Mouse (Mus musculus): ENCODE data around the gene Pter. TPM values are rescaled to one million over a fixed set of nuclear protein-coding genes. Genes with fewer than 3 reads are reported as not detected.

Gene Pter
- polyA plus RNA-seq, 1 experiment, result 0.07 TPM

DNA sequence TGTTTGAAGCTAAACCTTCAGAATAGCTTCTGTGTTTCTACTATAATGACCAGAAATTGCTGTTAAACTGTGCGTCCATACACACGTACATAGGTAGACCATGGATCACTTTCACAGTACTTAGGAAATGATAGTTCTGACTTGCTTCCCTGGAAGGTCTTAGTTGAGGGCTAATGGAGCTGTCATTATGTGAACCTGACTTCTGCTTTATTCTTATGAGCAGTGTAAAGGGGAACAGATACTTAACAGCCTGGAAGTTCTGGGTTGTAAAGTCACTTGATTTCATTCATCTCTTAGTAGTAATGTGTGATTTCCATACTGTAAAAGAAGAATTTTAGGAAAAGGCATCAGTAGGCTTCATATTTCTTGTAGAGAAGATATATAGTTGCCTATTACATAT, 10.1 kb downstream of the Pter start:
- H3K4me3 ChIP-seq (replicated peaks), result no peak overlapping the region
- no peaks in the 10 kb centered on the region for H3K4me1 ChIP-seq (ENCODE audit: control insufficient read depth)
- no peak for TF ChIP-seq GATA1 (IDR thresholded peaks at IDR 0.05; ENCODE audit: low read length)
- TF ChIP-seq TAL1 (IDR thresholded peaks at IDR 0.05; ENCODE audit: low read length), result no peak
- no peaks in the 10 kb centered on the region for H3K9me3 ChIP-seq (ENCODE audit: control insufficient read depth, low read length)
- no peaks in the 10 kb centered on the region for H3K27me3 ChIP-seq (ENCODE audit: control insufficient read depth)
- peaks cover 2% of the 10 kb centered on the region; the same call in 1 of the 2 replicates for H3K36me3 ChIP-seq (ENCODE audit: control insufficient read depth)

DNA sequence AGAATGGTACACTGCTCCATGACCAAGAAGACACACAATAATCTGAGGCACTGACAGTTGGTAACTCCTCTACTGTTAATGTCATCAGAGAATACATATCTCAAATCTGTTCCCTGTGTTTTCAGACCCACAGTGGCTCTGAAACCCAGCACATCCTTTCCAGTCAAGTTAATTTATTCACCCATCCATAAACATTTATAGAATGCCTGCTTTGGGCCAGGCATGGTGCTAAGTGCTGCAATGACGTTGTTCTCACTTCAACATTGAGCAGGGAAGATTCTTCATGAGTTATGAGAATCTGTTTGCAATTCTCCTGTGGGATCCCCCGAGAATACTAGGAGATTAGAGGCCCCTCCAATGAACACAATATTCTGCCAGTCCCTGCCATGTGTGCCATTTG, 11.4 kb downstream of the Pter start:
- no peak for TF ChIP-seq TAL1 (IDR thresholded peaks at IDR 0.05; ENCODE audit: low read length)
- no peak for TF ChIP-seq GATA1 (IDR thresholded peaks at IDR 0.05; ENCODE audit: low read length)
- Histone ChIP-seq H3K4me3 (replicated peaks) (no peak overlapping the region), H3K27me3 (ENCODE audit: control insufficient read depth) (no peaks in the 10 kb centered on the region), H3K4me1 (ENCODE audit: control insufficient read depth) (no peaks in the 10 kb centered on the region), H3K9me3 (ENCODE audit: control insufficient read depth, low read length) (no peaks in the 10 kb centered on the region), H3K36me3 (ENCODE audit: control insufficient read depth) (peaks cover 2% of the 10 kb centered on the region; the same call in 1 of the 2 replicates)

DNA sequence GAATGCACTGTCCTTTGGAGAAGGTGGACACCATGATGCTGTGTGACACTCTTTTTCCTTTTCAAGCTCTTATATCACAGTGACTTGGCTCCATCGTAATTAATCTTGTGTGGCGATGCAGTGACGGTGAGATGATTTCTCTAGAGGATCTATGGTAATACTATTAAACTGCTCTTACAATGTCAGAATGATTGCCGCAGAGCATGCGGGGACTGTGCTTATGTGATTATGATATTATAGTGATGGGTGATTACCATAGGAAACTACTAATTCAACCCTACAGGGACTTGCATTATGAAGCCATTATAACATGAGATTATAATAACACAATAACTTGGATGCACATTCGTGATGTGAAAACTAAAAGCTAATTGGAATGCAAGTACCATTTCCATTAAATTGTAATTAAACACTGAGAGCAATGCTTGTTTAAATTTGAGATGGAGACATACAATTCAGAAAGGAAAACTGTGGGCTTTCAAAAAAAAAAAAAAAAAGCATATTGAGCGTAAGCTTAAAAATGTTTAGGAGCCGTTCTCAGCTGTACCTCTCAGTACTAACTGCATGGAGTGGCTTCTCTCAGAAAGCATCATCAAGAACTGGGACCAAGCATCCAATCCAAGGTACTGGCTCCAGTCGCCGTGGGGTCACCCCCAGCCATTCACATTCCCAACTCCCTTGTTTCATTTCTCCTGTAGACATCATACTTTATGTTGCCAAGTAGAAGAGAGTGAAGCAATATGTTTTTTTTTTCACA, 13.8 kb downstream of the Pter start:
- Histone ChIP-seq H3K9me3 (ENCODE audit: control insufficient read depth, low read length) (no peaks in the 10 kb centered on the region), H3K4me1 (ENCODE audit: control insufficient read depth) (no peaks in the 10 kb centered on the region), H3K36me3 (ENCODE audit: control insufficient read depth) (no peaks in the 10 kb centered on the region; the same call in 1 of the 2 replicates), H3K27me3 (ENCODE audit: control insufficient read depth) (no peaks in the 10 kb centered on the region), H3K4me3 (replicated peaks) (no peak overlapping the region)
- no peak for TF ChIP-seq TAL1 (IDR thresholded peaks at IDR 0.05; ENCODE audit: low read length)
- no peak for TF ChIP-seq GATA1 (IDR thresholded peaks at IDR 0.05; ENCODE audit: low read length)

DNA sequence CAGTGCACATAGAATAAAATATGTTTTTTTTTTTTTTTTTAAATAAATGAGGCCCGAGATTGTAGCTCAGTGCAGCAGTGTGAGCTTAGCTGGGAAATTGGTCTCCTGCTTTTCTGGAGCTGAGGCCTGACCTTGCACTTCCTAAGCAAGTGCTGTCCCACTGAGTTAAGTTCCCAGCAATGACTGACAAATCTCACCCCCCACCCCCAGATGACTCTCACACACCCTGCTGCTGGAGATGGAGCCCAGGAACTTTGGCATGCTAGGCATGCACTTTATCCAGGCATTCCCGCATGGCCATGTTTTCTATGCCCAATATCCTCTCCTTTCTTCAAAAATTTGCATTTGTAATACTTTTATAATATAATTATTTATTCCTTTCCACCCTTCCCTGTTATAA, 14.8 kb downstream of the Pter start:
- no peak overlapping the region for H3K4me3 ChIP-seq (replicated peaks)
- no peaks in the 10 kb centered on the region; the same call in 1 of the 2 replicates for H3K36me3 ChIP-seq (ENCODE audit: control insufficient read depth)
- no peaks in the 10 kb centered on the region for H3K4me1 ChIP-seq (ENCODE audit: control insufficient read depth)
- no peaks in the 10 kb centered on the region for H3K27me3 ChIP-seq (ENCODE audit: control insufficient read depth)
- TF ChIP-seq GATA1 (IDR thresholded peaks at IDR 0.05; ENCODE audit: low read length) (no peak), TAL1 (IDR thresholded peaks at IDR 0.05; ENCODE audit: low read length) (no peak)
- H3K9me3 ChIP-seq (ENCODE audit: control insufficient read depth, low read length), result no peaks in the 10 kb centered on the region

DNA sequence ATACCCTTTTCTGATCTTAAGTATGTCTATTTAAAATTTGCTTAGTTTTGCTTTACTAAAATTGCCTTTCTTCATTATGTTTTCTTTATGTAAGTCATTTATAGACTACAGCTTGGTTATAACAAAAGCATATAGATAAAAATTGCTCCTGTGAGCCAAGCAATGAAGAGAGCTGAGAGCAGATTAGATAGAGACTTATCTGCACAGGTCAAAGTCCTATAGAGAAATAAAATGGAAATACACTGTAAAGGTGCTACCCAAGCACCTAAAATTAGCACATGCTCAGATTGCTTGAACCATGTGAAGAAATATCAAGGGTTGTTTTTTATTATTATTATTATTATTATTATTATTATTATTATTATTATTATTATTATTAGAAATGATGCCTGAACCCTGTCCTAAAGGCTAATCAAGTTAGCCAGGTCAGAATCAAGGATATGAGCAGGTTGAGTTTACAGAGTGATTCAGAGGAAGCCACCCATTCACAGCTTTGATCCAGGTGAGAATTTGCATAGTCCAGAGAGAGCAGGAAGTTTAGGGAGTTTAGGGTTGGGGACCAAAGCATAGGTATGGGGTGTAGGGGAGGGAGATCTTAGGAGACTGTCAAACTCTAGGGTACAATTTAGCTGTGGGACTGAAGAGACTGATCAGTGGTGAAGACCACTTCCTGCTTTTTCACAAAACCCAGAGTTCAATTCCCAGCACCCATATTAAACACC, 33.0 kb downstream of the Pter start:
- TF ChIP-seq TAL1 (IDR thresholded peaks at IDR 0.05; ENCODE audit: low read length) (no peak), GATA1 (IDR thresholded peaks at IDR 0.05; ENCODE audit: low read length) (no peak)
- Histone ChIP-seq H3K27me3 (ENCODE audit: control insufficient read depth) (no peaks in the 10 kb centered on the region), H3K4me3 (replicated peaks) (no peak overlapping the region), H3K36me3 (ENCODE audit: control insufficient read depth) (no peaks in the 10 kb centered on the region), H3K9me3 (ENCODE audit: control insufficient read depth, low read length) (no peaks in the 10 kb centered on the region; the same call in 1 of the 2 replicates), H3K4me1 (ENCODE audit: control insufficient read depth) (no peaks in the 10 kb centered on the region)

DNA sequence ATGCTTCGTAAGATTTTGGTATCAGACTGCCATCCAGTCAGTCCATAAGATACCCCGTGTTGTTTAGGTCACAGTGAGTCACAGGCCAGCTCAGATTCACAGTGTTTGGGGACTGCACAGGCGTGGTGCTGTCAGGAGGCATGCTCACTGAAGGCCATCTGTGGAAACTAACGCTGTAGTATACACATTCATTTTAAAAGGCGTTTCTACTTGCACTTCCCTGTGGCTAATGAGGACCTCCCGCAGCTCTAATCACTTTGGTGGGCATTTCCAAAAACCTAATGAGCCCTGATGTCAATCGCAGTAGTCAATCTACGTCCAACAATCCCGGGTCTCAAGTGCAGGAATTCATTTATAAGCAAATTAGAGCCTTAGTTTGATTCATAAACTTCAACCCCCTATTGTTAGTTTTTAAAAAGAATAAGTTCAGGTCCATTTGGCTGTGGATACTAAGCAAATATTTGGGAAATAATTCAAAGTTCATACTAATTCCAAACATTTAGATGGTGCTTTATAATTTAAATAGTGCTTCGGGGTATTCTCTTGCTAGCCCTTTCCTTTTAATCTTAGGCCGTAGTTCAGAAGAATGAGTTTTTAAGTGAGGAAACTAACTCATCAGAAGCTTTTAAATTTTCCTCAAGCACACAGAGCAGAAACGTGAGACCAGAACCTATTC, 46.3 kb downstream of the Pter start:
- Histone ChIP-seq H3K36me3 (ENCODE audit: control insufficient read depth) (no peaks in the 10 kb centered on the region), H3K9me3 (ENCODE audit: control insufficient read depth, low read length) (no peaks in the 10 kb centered on the region), H3K4me3 (replicated peaks) (no peak overlapping the region), H3K4me1 (ENCODE audit: control insufficient read depth) (no peaks in the 10 kb centered on the region), H3K27me3 (ENCODE audit: control insufficient read depth) (no peaks in the 10 kb centered on the region)
- TF ChIP-seq GATA1 (IDR thresholded peaks at IDR 0.05; ENCODE audit: low read length), result no peak
- no peak for TF ChIP-seq TAL1 (IDR thresholded peaks at IDR 0.05; ENCODE audit: low read length)

DNA sequence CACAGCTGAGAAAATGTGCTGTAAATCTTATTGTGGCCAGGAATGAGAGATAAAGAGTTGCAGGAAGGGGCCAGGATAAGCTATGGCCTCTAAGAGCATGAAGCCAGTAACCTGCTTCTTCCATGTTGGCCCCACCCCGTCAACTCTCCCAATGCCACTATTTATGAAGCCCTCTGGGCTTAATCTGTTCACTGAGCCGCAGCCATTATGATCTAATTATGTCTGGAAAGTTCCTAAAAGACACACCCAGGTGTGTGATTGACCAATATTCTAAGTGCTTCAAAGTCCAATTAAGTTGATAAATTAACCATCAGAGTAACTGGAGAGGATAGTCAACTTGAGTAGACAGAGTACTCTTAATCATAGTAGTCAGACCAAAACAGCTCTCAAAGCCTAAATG, 49.9 kb downstream of the Pter start:
- Histone ChIP-seq H3K9me3 (ENCODE audit: control insufficient read depth, low read length) (no peaks in the 10 kb centered on the region), H3K27me3 (ENCODE audit: control insufficient read depth) (no peaks in the 10 kb centered on the region)
- TF ChIP-seq GATA1 (IDR thresholded peaks at IDR 0.05; ENCODE audit: low read length), result no peak
- TF ChIP-seq TAL1 (IDR thresholded peaks at IDR 0.05; ENCODE audit: low read length), result no peak

DNA sequence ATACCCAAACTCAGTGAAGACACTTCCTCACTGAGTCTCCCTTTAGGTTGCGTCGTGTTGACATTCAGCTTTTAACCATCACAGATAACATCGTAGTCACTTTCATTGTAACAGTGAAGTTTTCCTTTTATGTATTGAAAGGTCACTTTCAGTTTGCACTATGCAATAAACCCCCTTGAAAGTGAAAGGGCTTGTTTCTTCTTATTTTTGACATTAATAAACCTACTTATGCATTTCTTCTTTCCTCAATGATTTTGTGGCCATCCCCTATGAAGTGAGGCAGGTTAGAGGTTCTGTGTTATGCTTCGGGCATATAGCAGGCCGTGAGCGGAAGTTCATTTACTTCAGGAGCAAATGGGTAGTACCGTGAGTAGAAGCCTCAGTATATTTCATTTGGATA, 53.5 kb downstream of the Pter start:
- no peak overlapping the region for H3K4me3 ChIP-seq (replicated peaks)
- no peaks in the 10 kb centered on the region for H3K27me3 ChIP-seq (ENCODE audit: control insufficient read depth)
- no peaks in the 10 kb centered on the region for H3K9me3 ChIP-seq (ENCODE audit: control insufficient read depth, low read length)
- H3K36me3 ChIP-seq (ENCODE audit: control insufficient read depth), result no peaks in the 10 kb centered on the region; the same call in 1 of the 2 replicates
- TF ChIP-seq GATA1 (IDR thresholded peaks at IDR 0.05; ENCODE audit: low read length) (no peak), TAL1 (IDR thresholded peaks at IDR 0.05; ENCODE audit: low read length) (no peak)
- H3K4me1 ChIP-seq (ENCODE audit: control insufficient read depth), result no peaks in the 10 kb centered on the region

More for the DNA sequence above, 49.9 kb downstream of the Pter start:
- no peaks in the 10 kb centered on the region for H3K4me1 ChIP-seq (ENCODE audit: control insufficient read depth)
- H3K4me3 ChIP-seq (replicated peaks), result no peak overlapping the region
- no peaks in the 10 kb centered on the region; the same call in 1 of the 2 replicates for H3K36me3 ChIP-seq (ENCODE audit: control insufficient read depth)

DNA sequence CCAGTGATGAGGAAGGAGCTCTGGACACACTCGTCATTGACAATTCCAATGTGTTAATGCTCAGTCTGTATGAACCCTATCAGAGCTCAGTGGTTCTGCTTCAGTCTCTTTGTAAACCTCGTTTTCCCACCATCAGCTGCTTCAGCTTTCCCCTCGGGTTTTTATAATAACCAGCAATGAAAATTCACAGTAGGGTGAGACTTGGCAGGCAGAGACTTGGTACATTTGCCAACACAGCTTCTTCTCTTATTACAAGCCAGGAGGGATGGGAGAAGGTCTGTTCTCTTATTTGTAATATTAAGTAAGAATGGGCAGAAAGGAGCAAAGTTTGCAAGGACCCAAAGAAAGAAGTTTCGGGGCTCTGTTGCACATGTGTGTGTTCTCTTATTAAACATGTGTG, 54.9 kb downstream of the Pter start:
- H3K27me3 ChIP-seq (ENCODE audit: control insufficient read depth), result no peaks in the 10 kb centered on the region
- H3K36me3 ChIP-seq (ENCODE audit: control insufficient read depth), result no peaks in the 10 kb centered on the region; the same call in 1 of the 2 replicates
- no peaks in the 10 kb centered on the region for H3K9me3 ChIP-seq (ENCODE audit: control insufficient read depth, low read length)
- no peak for TF ChIP-seq GATA1 (IDR thresholded peaks at IDR 0.05; ENCODE audit: low read length)
- no peak for TF ChIP-seq TAL1 (IDR thresholded peaks at IDR 0.05; ENCODE audit: low read length)
- H3K4me3 ChIP-seq (replicated peaks), result no peak overlapping the region
- no peaks in the 10 kb centered on the region for H3K4me1 ChIP-seq (ENCODE audit: control insufficient read depth)
